Mouse (Mus musculus) left cerebral cortex, postnatal 36 days (tissue): ENCODE measurements at regions not wholly inside any gene's neighbourhood (a gene's known extent, or its start where the extent isn't known, plus 50 kb on each side); places are given as distances from the start of the nearest gene placed in this dataset.
"Not testable (repeated sequence)": the region's sequence is repeated elsewhere in the genome, so short reads cannot be mapped to it uniquely, and the experiment has no call there.

ENCODE experiments used
- DNase-seq, 2 experiments: peaks; one replicate each; pipeline ENCODE4 v3.0.0; 2021 to 2022; ENCODE audit warnings: low spot score in 2 of 2, mixed read lengths in 1 of 2
- intact Hi-C: fragments of 180-260 bp; cut with DNase I; formaldehyde crosslinking; loops from one replicate; pipeline ENCODE4 v1.15.1; 2025

- DNase-seq = peak; percentile 17 to 27
- intact Hi-C loops = no loop called here
These were observed 99.3 kb upstream of the Bmp2k start for GRCm38 (mm10) chr5:96898120-96898672.

- intact Hi-C loops = no loop called here
- no peak for DNase-seq
These were observed 98.8 kb upstream of the Bmp2k start for GRCm38 (mm10) chr5:96898695-96899094.

- intact Hi-C loops = no loop called here
- no peak for DNase-seq
These were observed 91.8 kb upstream of the Bmp2k start for GRCm38 (mm10) chr5:96905572-96906271.

GRCm38 (mm10) chr5:96908371-96908770, 89.1 kb upstream of the Bmp2k start:
- intact Hi-C loops, DNase-seq: not testable (repeated sequence)

GRCm38 (mm10) chr5:96909218-96909617, 88.3 kb upstream of the Bmp2k start:
- intact Hi-C loops = no loop called here
- DNase-seq = no peak

- DNase-seq = peak; percentile 22 to 26
- intact Hi-C loops = no loop called here
These were observed 85.8 kb upstream of the Bmp2k start for GRCm38 (mm10) chr5:96911550-96912253.

- intact Hi-C loops = no loop called here
- DNase-seq = no peak
These were observed 85.2 kb upstream of the Bmp2k start for GRCm38 (mm10) chr5:96912254-96912635.

- intact Hi-C loops = no loop called here
- no peak for DNase-seq
These were observed 84.7 kb upstream of the Bmp2k start for GRCm38 (mm10) chr5:96912781-96913180.

GRCm38 (mm10) chr5:96913711-96914110, 83.8 kb upstream of the Bmp2k start:
- DNase-seq = no peak
- intact Hi-C loops = no loop called here

GRCm38 (mm10) chr5:96914696-96915404, 82.6 kb upstream of the Bmp2k start:
- no peak for DNase-seq
- intact Hi-C loops = no loop called here

- intact Hi-C loops = no loop called here
- no peak for DNase-seq
These were observed 80.6 kb upstream of the Bmp2k start for GRCm38 (mm10) chr5:96916897-96917296.

GRCm38 (mm10) chr5:96917596-96918258, 79.8 kb upstream of the Bmp2k start:
- peak in 1 of 2 experiments; percentile 24 for DNase-seq
- intact Hi-C loops = no loop called here

- DNase-seq = no peak
- intact Hi-C loops = no loop called here
These were observed 78.3 kb upstream of the Bmp2k start for GRCm38 (mm10) chr5:96919149-96919548.

- intact Hi-C loops = no loop called here
- no peak for DNase-seq
These were observed 76.5 kb upstream of the Bmp2k start for GRCm38 (mm10) chr5:96921037-96921436.

GRCm38 (mm10) chr5:96921511-96921910, 76.0 kb upstream of the Bmp2k start:
- intact Hi-C loops = no loop called here
- no peak for DNase-seq

GRCm38 (mm10) chr5:96921973-96922715, 75.3 kb upstream of the Bmp2k start:
- intact Hi-C loops = no loop called here
- no peak for DNase-seq

- intact Hi-C loops = no loop called here
- no peak for DNase-seq
These were observed 74.8 kb upstream of the Bmp2k start for GRCm38 (mm10) chr5:96922716-96923076.

- no peak for DNase-seq
- intact Hi-C loops = no loop called here
These were observed 74.0 kb upstream of the Bmp2k start for GRCm38 (mm10) chr5:96923526-96923925.

GRCm38 (mm10) chr5:96924736-96925429, 72.6 kb upstream of the Bmp2k start:
- DNase-seq = no peak
- intact Hi-C loops = no loop called here
